Mouse (Mus musculus) spleen, adult 2 months (tissue): ENCODE data around the gene Uts2. TPM values are rescaled to one million over a fixed set of nuclear protein-coding genes. Genes with fewer than 3 reads are reported as not detected.

ENCODE experiments used
- DNase-seq, 2 experiments: peaks; one replicate each; pipeline versions ENCODE4 v3.0.0 to v3.0.0-alpha.2; 2012 to 2021; ENCODE audit warnings: low spot score in 2 of 2, low read depth in 1 of 2
- H3K27ac ChIP-seq: fragments of 200-500 bp; 2 replicates; pipeline ENCODE4 v1.5.1; 2012; ENCODE audit warnings: low read length, inconsistent platforms; ENCODE audit not compliant: insufficient read depth
- H3K27me3 ChIP-seq: fragments of 200-500 bp; 2 replicates; pipeline ENCODE4 v1.6.1; 2012; ENCODE audit warnings: mild to moderate bottlenecking, moderate library complexity, low read length, inconsistent platforms; ENCODE audit not compliant: control insufficient read depth, insufficient read depth
- H3K36me3 ChIP-seq: fragments of 200-500 bp; 2 replicates; pipeline ENCODE4 v1.6.1; 2012; ENCODE audit warnings: mild to moderate bottlenecking, low read length, inconsistent platforms; ENCODE audit not compliant: control insufficient read depth, insufficient read depth
- H3K4me1 ChIP-seq: fragments of 200-500 bp; 2 replicates; pipeline ENCODE4 v1.6.1; 2011; ENCODE audit warnings: inconsistent platforms; ENCODE audit not compliant: control insufficient read depth, insufficient read depth, insufficient read length
- H3K4me3 ChIP-seq: fragments of 200-500 bp; 2 replicates; pipeline ENCODE4 v1.5.1; 2011; ENCODE audit warnings: mild to moderate bottlenecking, inconsistent platforms; ENCODE audit not compliant: insufficient read depth, insufficient read length; ENCODE audit errors: extremely low read depth
- CTCF ChIP-seq: fragments of 200-500 bp; IDR thresholded peaks from 2 replicates; pipeline ENCODE4 v1.5.1; 2011; ENCODE audit warnings: mild to moderate bottlenecking, inconsistent platforms; ENCODE audit not compliant: insufficient read depth, insufficient read length, insufficient replicate concordance; ENCODE audit errors: extremely low read depth
- POLR2A ChIP-seq: fragments of 200-500 bp; IDR thresholded peaks from 2 replicates; pipeline ENCODE4 v1.6.1; 2011; ENCODE audit warnings: low read depth, low read length, inconsistent platforms
- WGBS: fragments of 180-500 bp; shearing (Covaris S2); methylation state at CpG from one replicate; pipeline ENCODE4 v1.1.7; 2018; 5-methylcytosine and 5-hydroxymethylcytosine counted together
- polyA plus RNA-seq: library from polyadenylated mRNA; depleted of rRNA; stranded (reverse); fragments of >200 nt; gene quantifications from 2 replicates; pipeline ENCODE4 v1.2.3, GENCODE M21; 2012

Gene Uts2
- polyA plus RNA-seq, 1 experiment: not detected

DNA sequence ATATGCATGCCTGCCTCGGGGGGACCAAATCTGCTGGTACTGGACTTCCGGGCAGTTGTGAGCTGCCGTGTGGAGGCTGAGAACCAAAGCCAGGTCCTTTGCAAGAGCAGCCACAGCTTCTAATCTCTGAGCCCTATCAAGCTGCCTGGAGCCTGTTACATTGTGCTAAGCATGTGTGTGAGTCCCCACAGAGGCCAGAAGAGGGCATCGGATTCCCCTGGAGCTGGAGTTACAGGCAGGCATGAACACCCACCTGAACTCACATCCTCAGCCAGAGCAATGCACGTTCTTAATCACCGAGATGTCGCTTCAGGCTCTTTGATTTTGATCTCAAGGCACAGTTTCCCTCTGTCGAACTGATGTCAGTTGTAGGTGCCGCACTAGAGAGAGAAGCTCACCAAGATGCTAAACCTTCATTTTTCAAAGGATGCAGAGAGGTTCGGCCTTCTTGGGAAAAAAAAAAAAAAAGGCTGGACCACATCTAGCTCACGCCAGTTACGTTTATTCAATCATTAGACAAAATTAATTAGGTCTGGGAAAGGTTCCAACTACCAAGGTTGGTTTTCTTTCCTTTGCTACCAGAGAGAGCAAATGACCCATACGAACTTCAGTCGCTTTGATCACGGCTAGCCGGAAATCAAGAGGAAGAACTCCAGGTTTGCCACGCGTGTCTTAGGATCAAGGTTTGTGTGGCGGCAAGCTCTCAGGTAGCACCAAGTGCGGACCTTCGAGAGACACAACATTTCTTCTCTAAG, 18.6 kb upstream of the Uts2 start:
- Histone ChIP-seq H3K4me3 (no peak overlapping the region), H3K36me3 (no peaks in the 10 kb centered on the region), H3K4me1 (no peaks in the 10 kb centered on the region), H3K27me3 (no peaks in the 10 kb centered on the region), H3K27ac (no peak overlapping the region)
- 94% methylated on average over 21 of the region's 21 CpGs for WGBS
- TF ChIP-seq CTCF (no peak), POLR2A (no peak)
- DNase-seq: no peak

DNA sequence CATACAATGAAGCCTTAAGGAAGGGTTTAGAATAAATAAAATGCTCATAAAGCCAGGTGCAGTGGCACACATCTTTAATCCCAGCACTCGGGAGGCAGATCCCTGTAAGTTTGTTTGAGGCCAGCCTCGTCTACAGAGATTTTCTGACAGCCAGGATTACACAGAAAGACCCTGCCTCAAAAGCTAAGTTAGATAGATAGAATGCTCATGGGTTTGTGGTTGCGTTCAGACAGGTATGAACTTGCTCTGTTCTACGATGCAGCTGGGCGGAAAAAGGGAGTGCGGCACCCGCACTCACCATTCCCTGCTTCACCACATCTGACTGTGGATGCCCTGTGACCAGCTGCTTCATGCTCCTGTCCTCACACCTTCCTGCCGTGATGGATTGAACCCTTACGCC, 17.4 kb upstream of the Uts2 start:
- no peaks in the 10 kb centered on the region for H3K36me3 ChIP-seq
- DNase-seq: no peak
- 85% methylated on average over 9 of the region's 9 CpGs for WGBS
- no peaks in the 10 kb centered on the region for H3K4me1 ChIP-seq
- TF ChIP-seq CTCF (no peak), POLR2A (no peak)
- H3K4me3 ChIP-seq: no peak overlapping the region
- no peak overlapping the region for H3K27ac ChIP-seq
- no peaks in the 10 kb centered on the region for H3K27me3 ChIP-seq

DNA sequence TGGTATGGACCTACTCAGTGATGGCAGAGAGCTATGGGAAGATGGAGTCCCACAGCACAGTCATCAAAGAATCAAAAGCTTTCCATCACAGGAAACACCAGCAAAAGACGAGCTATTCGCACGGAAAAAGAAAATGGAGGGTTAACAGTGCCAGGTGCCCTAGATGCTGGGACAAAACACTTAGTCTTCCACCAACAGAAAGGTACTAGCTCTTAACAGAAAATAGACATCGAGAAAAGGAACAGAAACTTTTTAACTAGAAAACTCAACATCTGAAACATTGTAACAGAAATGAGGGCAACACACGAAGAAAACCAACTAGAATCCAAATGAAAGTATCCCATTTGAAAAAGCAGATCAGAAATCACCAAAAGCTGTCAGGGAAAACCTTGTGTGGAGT, 16.7 kb upstream of the Uts2 start:
- H3K36me3 ChIP-seq: no peaks in the 10 kb centered on the region
- H3K4me1 ChIP-seq: no peaks in the 10 kb centered on the region
- no peak overlapping the region for H3K27ac ChIP-seq
- DNase-seq: no peak
- no peak overlapping the region for H3K4me3 ChIP-seq
- no peaks in the 10 kb centered on the region for H3K27me3 ChIP-seq
- 76% methylated on average over 5 of the region's 5 CpGs for WGBS
- TF ChIP-seq POLR2A: no peak
- no peak for TF ChIP-seq CTCF

DNA sequence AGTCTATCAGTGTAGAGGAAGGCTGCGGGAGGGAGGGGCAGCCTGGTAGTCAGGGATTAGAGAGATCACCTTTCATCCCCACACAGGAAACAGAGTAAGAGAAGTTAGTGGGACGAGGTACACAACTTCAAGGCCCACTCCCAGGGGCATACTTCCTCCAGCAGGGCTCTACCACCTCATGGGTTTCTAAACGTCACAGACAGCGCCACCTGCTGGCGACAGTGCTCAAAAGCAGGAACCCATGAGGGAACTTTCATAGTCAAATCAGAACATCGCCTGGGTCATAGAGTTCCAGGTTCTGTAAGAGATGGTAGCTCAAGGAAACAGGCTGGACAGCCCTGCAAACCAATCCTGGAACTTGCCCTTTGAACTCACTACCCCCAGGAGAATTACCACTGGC, 6.7 kb upstream of the Uts2 start:
- no peak overlapping the region for H3K27ac ChIP-seq
- H3K36me3 ChIP-seq: no peaks in the 10 kb centered on the region
- no peak for DNase-seq
- no peak overlapping the region for H3K4me3 ChIP-seq
- H3K4me1 ChIP-seq: no peaks in the 10 kb centered on the region
- WGBS: 51% methylated on average over 6 of the region's 6 CpGs
- TF ChIP-seq POLR2A (no peak), CTCF (no peak)
- no peaks in the 10 kb centered on the region for H3K27me3 ChIP-seq

GRCm38 (mm10) chr4:150998626-150999025, 1.7 kb downstream of the Uts2 start:
- no peaks in the 10 kb centered on the region for H3K36me3 ChIP-seq
- H3K27me3 ChIP-seq: no peaks in the 10 kb centered on the region
- TF ChIP-seq CTCF (no peak), POLR2A (no peak)
- H3K27ac ChIP-seq: no peak overlapping the region
- WGBS: 83% methylated on average over 9 of the region's 9 CpGs
- no peak overlapping the region for H3K4me3 ChIP-seq
- no peaks in the 10 kb centered on the region for H3K4me1 ChIP-seq
- DNase-seq: no peak

DNA sequence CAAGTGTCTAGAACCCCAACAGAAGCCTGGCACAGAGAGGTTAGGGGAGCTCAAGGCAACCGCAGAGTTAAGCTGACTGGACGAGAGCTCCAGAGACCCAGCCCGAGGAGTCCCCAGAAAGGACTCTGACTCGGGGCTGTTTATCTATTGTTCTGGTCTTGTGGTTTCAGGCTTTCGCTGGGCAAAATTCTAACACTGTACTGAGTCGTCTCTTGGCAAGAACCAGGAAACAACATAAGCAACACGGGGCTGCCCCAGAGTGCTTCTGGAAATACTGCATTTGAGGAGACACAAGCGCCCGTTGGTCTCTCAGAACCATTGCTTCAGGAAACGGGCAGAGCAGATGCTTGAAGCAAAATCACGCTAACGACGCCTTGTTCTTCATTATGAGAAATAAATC, 4.5 kb downstream of the Uts2 start:
- Histone ChIP-seq H3K27me3 (no peaks in the 10 kb centered on the region), H3K36me3 (no peaks in the 10 kb centered on the region), H3K4me1 (0 out of 2 replicates have a peak, but pooled peaks cover 3% of the 10 kb centered on the region), H3K4me3 (no peak overlapping the region), H3K27ac (no peak overlapping the region)
- 15% methylated on average over 13 of the region's 13 CpGs for WGBS
- DNase-seq: no peak
- no peak for TF ChIP-seq POLR2A
- no peak for TF ChIP-seq CTCF

GRCm38 (mm10) chr4:151005656-151006318, 8.9 kb downstream of the Uts2 start:
- 0 out of 2 replicates have a peak, but pooled peaks cover 3% of the 10 kb centered on the region for H3K4me1 ChIP-seq
- H3K36me3 ChIP-seq: no peaks in the 10 kb centered on the region
- peak in 1 of 2 experiments; percentile 7 for DNase-seq
- no peak overlapping the region for H3K4me3 ChIP-seq
- H3K27me3 ChIP-seq: no peaks in the 10 kb centered on the region
- 39% methylated on average over 13 of the region's 13 CpGs for WGBS
- no peak overlapping the region for H3K27ac ChIP-seq
- TF ChIP-seq POLR2A: no peak
- no peak for TF ChIP-seq CTCF
